Mouse (Mus musculus): ENCODE results near the gene Dusp10. TPM values are rescaled to one million over a fixed set of nuclear protein-coding genes. Genes with fewer than 3 reads are reported as not detected.

Dusp10 gene
- 2.1 and 3.0 TPM in 2 replicates for total RNA-seq (2014; rRNA removed)
- 4.5 and 6.5 TPM in 2 replicates for polyA plus RNA-seq (2012; rRNA removed)

- H3K27ac ChIP-seq (replicated peaks; ENCODE audit: insufficient read depth, low read depth, low read length) = no peak within 1 kb of the TSS
- no peak within 1 kb of the TSS for H3K9ac ChIP-seq (ENCODE audit: low read depth, low read length)
- WGBS = 91% methylated on average over 4 of the region's 4 CpGs
- no peaks in the 10 kb centered on the region for H3K36me3 ChIP-seq (ENCODE audit: control insufficient read depth, insufficient read depth, low read length)
- H3K4me3 ChIP-seq (ENCODE audit: insufficient read depth, low read depth, low read length) = no peak within 1 kb of the TSS
- H3K4me1 ChIP-seq (ENCODE audit: control insufficient read depth, insufficient read depth, low read length) = no peaks in the 10 kb centered on the region
- no peak for DNase-seq (ENCODE audit: extremely low read depth, low read depth, low spot score)
- TF ChIP-seq POLR2A (IDR thresholded peaks at IDR 0.05; ENCODE audit: extremely low read depth, insufficient read depth, low read length) (no peak), CTCF (IDR thresholded peaks at IDR 0.05; ENCODE audit: low read depth, low read length) (no peak)
- no peaks in the 10 kb centered on the region for H3K27me3 ChIP-seq (ENCODE audit: control insufficient read depth, insufficient read depth, low read length)
- no peaks in the 10 kb centered on the region for H3K79me2 ChIP-seq (ENCODE audit: control insufficient read depth, insufficient read depth, low read length)
These were observed at the start of gene Dusp10 for GRCm38 (mm10) chr1:184013106-184013505. Gene Dusp10, plus strand, starts transcription at chr1:184013302.

GRCm38 (mm10) chr1:183965341-183965740 lies 47.8 kb upstream of the Dusp10 start:
- Histone ChIP-seq H3K4me3 (ENCODE audit: insufficient read depth, low read depth, low read length) (no peak overlapping the region), H3K4me1 (ENCODE audit: control insufficient read depth, insufficient read depth, low read length) (no peaks in the 10 kb centered on the region), H3K9ac (ENCODE audit: low read depth, low read length) (no peak overlapping the region), H3K36me3 (ENCODE audit: control insufficient read depth, insufficient read depth, low read length) (no peaks in the 10 kb centered on the region), H3K27ac (replicated peaks; ENCODE audit: insufficient read depth, low read depth, low read length) (no peak overlapping the region), H3K79me2 (ENCODE audit: control insufficient read depth, insufficient read depth, low read length) (no peaks in the 10 kb centered on the region), H3K27me3 (ENCODE audit: control insufficient read depth, insufficient read depth, low read length) (no peaks in the 10 kb centered on the region)
- TF ChIP-seq CTCF (IDR thresholded peaks at IDR 0.05; ENCODE audit: low read depth, low read length) = no peak
- no peak for TF ChIP-seq POLR2A (IDR thresholded peaks at IDR 0.05; ENCODE audit: extremely low read depth, insufficient read depth, low read length)
- WGBS = 80% methylated on average over 4 of the region's 4 CpGs
- no peak for DNase-seq (ENCODE audit: extremely low read depth, low read depth, low spot score)

GRCm38 (mm10) chr1:183969265-183969664 lies 43.8 kb upstream of the Dusp10 start:
- no peaks in the 10 kb centered on the region for H3K27me3 ChIP-seq (ENCODE audit: control insufficient read depth, insufficient read depth, low read length)
- no peak overlapping the region for H3K9ac ChIP-seq (ENCODE audit: low read depth, low read length)
- no peaks in the 10 kb centered on the region for H3K4me1 ChIP-seq (ENCODE audit: control insufficient read depth, insufficient read depth, low read length)
- no peak overlapping the region for H3K4me3 ChIP-seq (ENCODE audit: insufficient read depth, low read depth, low read length)
- WGBS = 23% methylated on average over 1 of the region's 1 CpGs
- TF ChIP-seq POLR2A (IDR thresholded peaks at IDR 0.05; ENCODE audit: extremely low read depth, insufficient read depth, low read length) (no peak), CTCF (IDR thresholded peaks at IDR 0.05; ENCODE audit: low read depth, low read length) (no peak)
- H3K79me2 ChIP-seq (ENCODE audit: control insufficient read depth, insufficient read depth, low read length) = no peaks in the 10 kb centered on the region
- no peak overlapping the region for H3K27ac ChIP-seq (replicated peaks; ENCODE audit: insufficient read depth, low read depth, low read length)
- H3K36me3 ChIP-seq (ENCODE audit: control insufficient read depth, insufficient read depth, low read length) = no peaks in the 10 kb centered on the region
- DNase-seq (ENCODE audit: extremely low read depth, low read depth, low spot score) = no peak

- Histone ChIP-seq H3K36me3 (ENCODE audit: control insufficient read depth, insufficient read depth, low read length) (no peaks in the 10 kb centered on the region), H3K27ac (replicated peaks; ENCODE audit: insufficient read depth, low read depth, low read length) (no peak overlapping the region), H3K9ac (ENCODE audit: low read depth, low read length) (no peak overlapping the region), H3K79me2 (ENCODE audit: control insufficient read depth, insufficient read depth, low read length) (no peaks in the 10 kb centered on the region), H3K4me3 (ENCODE audit: insufficient read depth, low read depth, low read length) (no peak overlapping the region), H3K27me3 (ENCODE audit: control insufficient read depth, insufficient read depth, low read length) (no peaks in the 10 kb centered on the region), H3K4me1 (ENCODE audit: control insufficient read depth, insufficient read depth, low read length) (0 out of 2 replicates have a peak, but pooled peaks cover 3% of the 10 kb centered on the region)
- 89% methylated on average over 9 of the region's 9 CpGs for WGBS
- TF ChIP-seq POLR2A (IDR thresholded peaks at IDR 0.05; ENCODE audit: extremely low read depth, insufficient read depth, low read length) (no peak), CTCF (IDR thresholded peaks at IDR 0.05; ENCODE audit: low read depth, low read length) (no peak)
- peak; percentile 61 for DNase-seq (ENCODE audit: extremely low read depth, low read depth, low spot score)
These were observed 33.3 kb upstream of the Dusp10 start for GRCm38 (mm10) chr1:183979814-183980243.

GRCm38 (mm10) chr1:183982108-183982507 lies 31.0 kb upstream of the Dusp10 start:
- WGBS = 53% methylated on average over 13 of the region's 13 CpGs
- Histone ChIP-seq H3K9ac (ENCODE audit: low read depth, low read length) (no peak overlapping the region), H3K27me3 (ENCODE audit: control insufficient read depth, insufficient read depth, low read length) (no peaks in the 10 kb centered on the region), H3K4me1 (ENCODE audit: control insufficient read depth, insufficient read depth, low read length) (0 out of 2 replicates have a peak, but pooled peaks cover 3% of the 10 kb centered on the region), H3K79me2 (ENCODE audit: control insufficient read depth, insufficient read depth, low read length) (no peaks in the 10 kb centered on the region), H3K27ac (replicated peaks; ENCODE audit: insufficient read depth, low read depth, low read length) (no peak overlapping the region), H3K4me3 (ENCODE audit: insufficient read depth, low read depth, low read length) (no peak overlapping the region), H3K36me3 (ENCODE audit: control insufficient read depth, insufficient read depth, low read length) (no peaks in the 10 kb centered on the region)
- TF ChIP-seq CTCF (IDR thresholded peaks at IDR 0.05; ENCODE audit: low read depth, low read length) = no peak
- no peak for TF ChIP-seq POLR2A (IDR thresholded peaks at IDR 0.05; ENCODE audit: extremely low read depth, insufficient read depth, low read length)
- DNase-seq (ENCODE audit: extremely low read depth, low read depth, low spot score) = no peak

GRCm38 (mm10) chr1:183987711-183988245 lies 25.3 kb upstream of the Dusp10 start:
- no peak overlapping the region for H3K9ac ChIP-seq (ENCODE audit: low read depth, low read length)
- H3K36me3 ChIP-seq (ENCODE audit: control insufficient read depth, insufficient read depth, low read length) = no peaks in the 10 kb centered on the region
- no peaks in the 10 kb centered on the region for H3K4me1 ChIP-seq (ENCODE audit: control insufficient read depth, insufficient read depth, low read length)
- 98% methylated on average over 7 of the region's 7 CpGs for WGBS
- no peak overlapping the region for H3K27ac ChIP-seq (replicated peaks; ENCODE audit: insufficient read depth, low read depth, low read length)
- H3K27me3 ChIP-seq (ENCODE audit: control insufficient read depth, insufficient read depth, low read length) = no peaks in the 10 kb centered on the region
- H3K79me2 ChIP-seq (ENCODE audit: control insufficient read depth, insufficient read depth, low read length) = no peaks in the 10 kb centered on the region
- H3K4me3 ChIP-seq (ENCODE audit: insufficient read depth, low read depth, low read length) = no peak overlapping the region
- no peak for DNase-seq (ENCODE audit: extremely low read depth, low read depth, low spot score)
- TF ChIP-seq CTCF (IDR thresholded peaks at IDR 0.05; ENCODE audit: low read depth, low read length) (no peak), POLR2A (IDR thresholded peaks at IDR 0.05; ENCODE audit: extremely low read depth, insufficient read depth, low read length) (no peak)
